Mouse (Mus musculus) neural tube, embryonic 12.5 days (tissue): ENCODE measurements at regions not wholly inside any gene's neighbourhood (a gene's known extent, or its start where the extent isn't known, plus 50 kb on each side); places are given as distances from the start of the nearest gene placed in this dataset.
A peak's percentile ranks its signal among the peaks of the same experiment; 100 is the strongest.

Source experiments
- ATAC-seq: fragments of 200-750 bp; cut with Nextera tagmentation; 2 replicates; pipeline ENCODE4 v1.8.0; 2017; ENCODE audit warnings: low read depth, mild to moderate bottlenecking, moderate TSS enrichment, moderate library complexity; ENCODE audit not compliant: low FRiP score
- H3K27ac ChIP-seq: fragments of 300-500 bp; sonication (generic); 2 replicates; pipeline ENCODE4 v1.5.1; 2016
- H3K27me3 ChIP-seq: fragments of 300-500 bp; sonication (generic); replicated peaks from 2 replicates; pipeline ENCODE4 v1.6.1; 2016; ENCODE audit warnings: mild to moderate bottlenecking
- H3K36me3 ChIP-seq: fragments of 300-500 bp; sonication (generic); 2 replicates; pipeline ENCODE4 v1.6.1; 2016; ENCODE audit warnings: mild to moderate bottlenecking
- H3K4me1 ChIP-seq: fragments of 300-500 bp; sonication (generic); 2 replicates; pipeline ENCODE4 v1.6.1; 2016
- H3K4me2 ChIP-seq: fragments of 300-500 bp; sonication (generic); replicated peaks from 2 replicates; pipeline ENCODE4 v1.6.1; 2016; ENCODE audit warnings: mild to moderate bottlenecking
- H3K4me3 ChIP-seq: fragments of 300-500 bp; sonication (generic); 2 replicates; pipeline ENCODE4 v1.5.1; 2016
- H3K9ac ChIP-seq: fragments of 300-500 bp; sonication (generic); 2 replicates; pipeline ENCODE4 v1.6.1; 2016; ENCODE audit warnings: mild to moderate bottlenecking
- H3K9me3 ChIP-seq: fragments of 300-500 bp; sonication (generic); 2 replicates; pipeline ENCODE4 v1.6.1; 2016; ENCODE audit warnings: mild to moderate bottlenecking
- WGBS: fragments of 180-500 bp; shearing (Covaris S2); methylation state at CpG from one replicate; pipeline ENCODE4 v1.1.7; 2016; 5-methylcytosine and 5-hydroxymethylcytosine counted together

DNA sequence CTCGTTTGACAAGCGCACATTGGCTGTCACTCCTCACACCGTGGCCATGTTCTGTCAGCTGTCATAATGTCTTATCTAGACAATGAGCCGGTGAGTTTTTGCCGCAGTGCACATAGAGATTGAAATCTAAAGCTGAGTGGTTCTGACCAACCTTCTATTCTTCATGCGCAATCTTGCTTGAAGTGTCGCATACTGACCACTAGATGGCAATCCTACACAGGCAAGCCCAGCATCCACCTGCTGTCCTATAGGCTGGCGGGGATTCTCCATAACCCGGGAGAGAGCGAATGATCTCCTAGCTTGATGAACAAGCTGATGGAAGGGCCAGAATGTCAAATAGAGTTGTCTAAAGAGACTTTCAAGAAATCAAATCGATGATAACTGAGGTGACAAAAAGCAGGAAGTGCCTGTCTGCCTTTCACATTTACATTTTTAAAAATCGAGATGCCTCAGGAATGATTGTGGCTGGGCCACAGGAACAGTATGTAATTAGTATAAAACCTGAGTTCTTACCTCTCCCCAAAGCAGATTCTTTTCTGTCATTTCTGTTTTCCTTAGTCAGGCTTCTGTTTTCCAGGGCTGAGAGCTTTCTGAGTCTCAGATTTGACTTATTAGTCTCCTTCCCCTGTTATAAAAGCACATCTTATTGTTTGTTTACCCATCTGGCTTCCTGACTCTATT, 434.4 kb downstream of the Hace1 start:
- Histone ChIP-seq H3K9ac (no peak overlapping the region), H3K36me3 (no peaks in the 10 kb centered on the region), H3K4me2 (no peak overlapping the region), H3K27ac (no peak overlapping the region), H3K4me3 (no peak overlapping the region), H3K4me1 (no peaks in the 10 kb centered on the region), H3K9me3 (no peaks in the 10 kb centered on the region), H3K27me3 (no peaks in the 10 kb centered on the region)
- peak; percentile 92 for ATAC-seq
- WGBS = 29% methylated on average over 12 of the region's 12 CpGs

DNA sequence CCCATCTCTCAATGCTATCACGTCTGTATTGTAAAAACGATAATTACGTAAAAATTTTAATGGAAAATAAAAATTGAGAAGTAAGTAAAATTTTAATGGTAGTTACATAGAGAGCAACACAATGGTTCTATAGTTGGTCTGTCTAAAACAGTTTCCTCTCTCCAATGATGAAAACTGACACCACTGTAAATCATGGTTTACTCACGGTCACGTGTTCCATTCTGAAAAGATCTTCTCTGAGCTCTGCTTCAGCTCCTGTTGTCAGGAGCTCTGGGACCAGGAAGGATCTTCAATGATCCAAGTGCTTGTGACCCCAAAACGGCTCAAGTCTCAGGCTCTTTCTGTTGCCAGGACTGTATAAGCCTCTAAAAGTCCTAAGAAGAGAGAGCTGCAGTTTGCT, 435.0 kb downstream of the Hace1 start:
- H3K9ac ChIP-seq = no peak overlapping the region
- H3K36me3 ChIP-seq = no peaks in the 10 kb centered on the region
- no peaks in the 10 kb centered on the region for H3K4me1 ChIP-seq
- 0 out of 2 replicates have a peak, but pooled peaks have one; percentile 14 for ATAC-seq
- H3K27me3 ChIP-seq = no peaks in the 10 kb centered on the region
- no peak overlapping the region for H3K27ac ChIP-seq
- H3K4me2 ChIP-seq = no peak overlapping the region
- no peaks in the 10 kb centered on the region for H3K9me3 ChIP-seq
- 71% methylated on average over 6 of the region's 6 CpGs for WGBS
- H3K4me3 ChIP-seq = no peak overlapping the region

DNA sequence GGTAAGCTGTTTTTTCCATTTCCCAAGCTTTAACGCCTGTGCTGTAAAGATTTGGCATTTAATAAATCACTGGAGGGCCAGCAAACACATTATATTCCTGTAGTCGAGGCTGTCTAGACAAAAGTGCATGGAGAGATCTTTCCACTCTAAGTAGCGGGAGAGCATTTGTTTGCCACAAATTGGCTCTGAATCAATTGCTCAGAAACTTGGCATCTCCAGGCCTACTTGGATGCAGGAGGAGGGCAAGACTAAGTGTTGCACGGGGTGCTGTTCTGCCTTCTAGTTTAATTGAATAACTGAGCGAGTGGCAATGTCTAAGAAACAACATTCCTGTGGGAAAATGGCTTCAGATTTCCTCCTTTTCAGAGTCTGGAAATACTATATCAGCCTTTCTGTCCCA, 438.7 kb downstream of the Hace1 start:
- 50% methylated on average over 5 of the region's 5 CpGs for WGBS
- Histone ChIP-seq H3K4me2 (no peak overlapping the region), H3K27ac (no peak overlapping the region), H3K36me3 (no peaks in the 10 kb centered on the region), H3K4me3 (no peak overlapping the region), H3K27me3 (no peaks in the 10 kb centered on the region), H3K9ac (no peak overlapping the region), H3K4me1 (no peaks in the 10 kb centered on the region), H3K9me3 (no peaks in the 10 kb centered on the region)
- no peak for ATAC-seq

DNA sequence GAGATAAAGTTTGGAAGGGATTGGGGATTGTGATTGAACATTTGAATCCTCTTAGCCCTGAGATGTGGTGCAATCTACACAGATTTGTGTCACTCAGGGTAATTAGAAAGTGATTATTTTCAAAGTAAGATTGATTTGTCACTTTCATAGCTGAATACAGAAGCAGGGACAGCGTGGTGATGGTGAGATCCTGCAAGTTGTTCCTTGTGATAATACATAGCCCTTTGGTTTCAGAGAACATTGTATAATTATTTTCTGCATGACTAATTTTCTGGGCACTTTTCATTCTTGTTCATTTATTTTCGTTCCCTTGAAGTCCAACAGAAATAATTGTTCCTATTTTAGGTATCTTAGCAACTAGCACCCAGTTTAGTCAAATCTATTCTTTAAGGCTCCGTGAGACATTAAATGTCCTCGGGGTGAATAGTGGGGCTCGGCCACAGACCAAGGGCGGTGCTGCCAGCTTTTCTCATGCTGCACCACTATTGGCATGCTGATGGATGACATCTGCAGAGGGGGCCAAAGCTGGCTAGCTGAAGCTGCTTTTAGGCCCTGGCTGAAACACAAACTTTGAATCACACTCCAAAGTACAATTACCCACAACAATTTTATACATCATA, 468.0 kb downstream of the Hace1 start:
- WGBS = 28% methylated on average over 6 of the region's 6 CpGs
- H3K4me3 ChIP-seq = no peak overlapping the region
- no peak overlapping the region for H3K4me2 ChIP-seq
- H3K4me1 ChIP-seq = peaks cover 3% of the 10 kb centered on the region; the same call in 1 of the 2 replicates
- no peak overlapping the region for H3K27ac ChIP-seq
- no peaks in the 10 kb centered on the region for H3K27me3 ChIP-seq
- no peaks in the 10 kb centered on the region for H3K36me3 ChIP-seq
- no peaks in the 10 kb centered on the region for H3K9me3 ChIP-seq
- H3K9ac ChIP-seq = no peak overlapping the region
- peak; percentile 46; the same call in 1 of the 2 replicates for ATAC-seq

DNA sequence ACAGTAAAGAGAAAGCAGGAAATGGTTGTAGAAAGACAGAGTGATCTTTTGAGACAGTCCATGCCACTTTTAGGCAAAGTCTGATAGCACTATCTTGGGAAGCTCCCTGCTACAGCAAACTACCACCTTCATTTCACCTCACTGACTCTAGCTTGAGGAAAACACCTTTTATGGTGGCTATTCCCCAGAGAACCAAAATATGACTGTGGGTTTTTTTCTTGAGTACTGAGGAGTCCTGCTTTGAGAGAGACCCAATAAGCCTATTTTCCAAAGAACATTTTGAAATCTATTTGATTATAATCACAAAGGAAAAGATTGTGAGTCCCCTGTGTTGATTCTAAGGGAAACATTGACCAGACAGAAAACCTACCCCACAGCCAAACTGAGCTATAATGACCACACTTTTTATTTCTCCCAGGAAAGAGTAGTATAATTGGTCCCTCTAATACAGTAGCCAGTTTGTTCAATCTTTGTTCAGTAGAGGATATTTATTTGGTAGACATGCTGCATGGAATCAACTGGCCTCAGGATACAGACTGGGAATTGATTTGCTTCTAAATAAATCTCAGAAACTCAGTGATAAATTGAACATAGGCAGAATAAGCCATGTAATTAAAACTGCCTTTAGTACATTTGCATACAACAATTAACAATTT, 468.6 kb downstream of the Hace1 start:
- Histone ChIP-seq H3K4me2 (no peak overlapping the region), H3K4me3 (no peak overlapping the region), H3K36me3 (no peaks in the 10 kb centered on the region), H3K4me1 (peaks cover 3% of the 10 kb centered on the region; the same call in 1 of the 2 replicates), H3K27ac (no peak overlapping the region), H3K9me3 (no peaks in the 10 kb centered on the region), H3K9ac (no peak overlapping the region), H3K27me3 (no peaks in the 10 kb centered on the region)
- ATAC-seq = no peak

DNA sequence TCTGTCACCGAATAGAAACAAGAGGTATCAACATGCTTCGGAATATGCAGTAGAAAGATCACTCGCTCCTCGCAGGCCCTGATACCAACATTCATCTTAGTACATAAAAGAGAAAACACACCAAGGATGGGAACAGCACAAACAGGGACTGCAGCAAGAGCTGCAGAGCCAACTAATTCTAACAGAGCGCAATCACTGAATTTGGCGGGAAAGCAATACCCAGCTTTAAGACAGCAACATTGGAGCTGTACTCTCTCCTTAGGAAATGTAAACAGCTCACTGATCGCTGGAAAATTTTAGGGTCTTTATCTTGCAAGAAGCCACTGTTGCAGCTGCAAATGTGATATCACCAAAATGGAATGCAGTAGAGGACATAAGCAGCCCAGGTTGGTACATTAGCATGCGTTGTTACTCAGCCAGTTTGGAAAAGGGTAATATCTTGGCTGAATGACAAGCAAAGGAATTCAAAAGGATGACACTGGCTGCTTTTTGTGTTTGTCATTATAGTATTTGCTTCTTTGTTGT, 469.3 kb downstream of the Hace1 start:
- Histone ChIP-seq H3K9ac (no peak overlapping the region), H3K36me3 (no peaks in the 10 kb centered on the region), H3K4me3 (no peak overlapping the region), H3K4me2 (no peak overlapping the region), H3K27me3 (no peaks in the 10 kb centered on the region), H3K27ac (no peak overlapping the region), H3K4me1 (peaks cover 3% of the 10 kb centered on the region; the same call in 1 of the 2 replicates), H3K9me3 (no peaks in the 10 kb centered on the region)
- WGBS = 80% methylated on average over 8 of the region's 8 CpGs
- 0 out of 2 replicates have a peak, but pooled peaks have one; percentile 32 for ATAC-seq

DNA sequence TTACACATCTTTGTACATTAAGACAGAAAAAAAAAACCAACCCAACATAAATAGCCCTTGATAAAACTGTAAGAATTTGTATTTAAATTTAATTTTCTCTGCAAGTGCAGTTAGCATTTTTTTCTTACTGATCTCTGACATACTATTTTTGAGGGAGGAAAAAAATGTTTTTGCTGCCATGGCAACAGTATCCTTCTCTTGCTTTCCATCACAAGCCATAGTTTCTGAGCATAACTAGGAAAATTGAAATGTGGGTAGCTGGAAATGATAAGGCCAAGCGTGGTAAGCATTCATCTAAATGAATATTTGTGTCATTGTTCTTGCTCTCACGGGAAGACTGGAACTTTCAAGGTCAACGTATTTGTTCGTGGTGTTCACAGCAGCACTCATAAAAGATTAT, 470.0 kb downstream of the Hace1 start:
- H3K4me2 ChIP-seq = no peak overlapping the region
- no peak overlapping the region for H3K9ac ChIP-seq
- no peak overlapping the region for H3K4me3 ChIP-seq
- H3K27ac ChIP-seq = no peak overlapping the region
- WGBS = 53% methylated on average over 4 of the region's 4 CpGs
- no peaks in the 10 kb centered on the region for H3K36me3 ChIP-seq
- peaks cover 3% of the 10 kb centered on the region; the same call in 1 of the 2 replicates for H3K4me1 ChIP-seq
- no peak for ATAC-seq
- no peaks in the 10 kb centered on the region for H3K9me3 ChIP-seq
- H3K27me3 ChIP-seq = no peaks in the 10 kb centered on the region

DNA sequence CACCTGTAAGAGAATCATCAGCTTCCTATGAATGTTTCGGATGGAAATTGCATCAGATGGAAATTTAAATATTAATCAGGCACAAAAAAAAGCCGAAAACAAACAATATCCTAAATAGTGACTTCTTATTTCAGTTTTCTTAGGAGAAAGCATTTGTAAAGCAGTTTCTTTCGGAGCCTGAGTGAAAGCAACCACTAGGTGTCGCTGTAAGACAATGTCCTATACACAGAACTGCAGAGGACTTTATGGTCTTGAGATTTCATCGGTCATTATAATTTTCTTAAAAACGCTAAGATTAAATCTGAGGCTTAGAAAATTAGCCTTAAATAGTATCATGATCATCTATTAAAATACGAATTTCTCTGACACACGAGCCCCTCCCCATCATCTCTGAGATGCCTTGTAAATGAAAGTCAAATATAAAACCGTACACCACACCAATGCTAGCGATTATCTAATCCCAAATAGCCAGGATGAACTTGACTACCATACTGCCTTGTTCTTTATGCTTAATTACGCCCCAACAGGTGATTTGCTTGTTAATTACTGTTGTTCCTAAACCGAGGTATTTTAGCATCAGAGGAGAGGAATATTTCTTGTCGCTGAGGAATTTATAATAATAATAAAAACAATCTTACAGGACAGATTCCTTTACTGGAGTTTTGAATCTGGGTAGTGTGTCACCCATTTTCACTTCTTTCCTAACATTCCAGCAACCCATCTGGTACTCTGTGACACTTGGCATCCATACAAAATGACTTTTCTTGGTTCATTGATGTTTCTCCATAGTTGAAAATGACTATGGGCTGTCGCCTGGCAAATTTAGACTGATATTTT, 480.0 kb downstream of the Hace1 start:
- H3K4me1 ChIP-seq = no peaks in the 10 kb centered on the region
- H3K9me3 ChIP-seq = no peaks in the 10 kb centered on the region
- no peak overlapping the region for H3K27ac ChIP-seq
- ATAC-seq = no peak
- H3K36me3 ChIP-seq = no peaks in the 10 kb centered on the region
- WGBS = 39% methylated on average over 14 of the region's 14 CpGs
- H3K4me2 ChIP-seq = no peak overlapping the region
- H3K27me3 ChIP-seq = no peaks in the 10 kb centered on the region
- no peak overlapping the region for H3K4me3 ChIP-seq
- no peak overlapping the region for H3K9ac ChIP-seq

DNA sequence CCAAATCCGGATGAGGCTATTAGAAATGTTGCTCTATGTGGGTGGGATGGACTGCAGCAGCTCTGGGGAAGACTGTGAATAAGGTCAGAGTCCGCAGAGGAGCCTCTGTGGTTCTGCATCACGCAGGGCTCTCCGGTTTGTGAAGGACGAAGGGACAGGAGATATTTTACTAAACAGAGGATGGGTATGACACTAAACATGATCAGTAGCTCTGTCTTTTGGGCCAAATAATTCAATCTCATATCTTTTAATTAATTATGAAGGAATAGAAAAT, 480.5 kb downstream of the Hace1 start:
- Histone ChIP-seq H3K9me3 (no peaks in the 10 kb centered on the region), H3K4me1 (no peaks in the 10 kb centered on the region), H3K4me2 (no peak overlapping the region), H3K27ac (no peak overlapping the region), H3K36me3 (no peaks in the 10 kb centered on the region), H3K27me3 (no peaks in the 10 kb centered on the region), H3K4me3 (no peak overlapping the region), H3K9ac (no peak overlapping the region)
- ATAC-seq = no peak
- 83% methylated on average over 5 of the region's 5 CpGs for WGBS

DNA sequence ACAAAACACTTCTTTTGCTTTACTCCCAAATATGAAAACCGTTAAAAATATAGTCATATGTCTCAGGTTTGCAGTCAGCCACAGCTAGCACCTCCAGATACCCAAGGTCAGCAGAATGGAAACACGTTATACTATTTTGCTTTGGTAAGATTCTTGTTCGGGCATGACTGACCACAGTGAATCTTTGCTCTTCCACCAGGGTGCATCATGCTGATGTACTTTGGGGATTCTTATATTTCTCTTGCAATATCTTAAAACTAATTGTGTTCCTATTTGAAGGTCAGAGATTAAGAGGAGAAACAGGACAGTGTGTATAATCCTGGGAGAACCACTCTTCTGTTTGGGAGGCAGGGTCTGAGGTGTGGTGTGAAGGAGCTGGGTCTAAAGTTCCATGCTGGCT, 481.7 kb downstream of the Hace1 start:
- H3K4me2 ChIP-seq = no peak overlapping the region
- H3K9me3 ChIP-seq = no peaks in the 10 kb centered on the region
- H3K9ac ChIP-seq = no peak overlapping the region
- H3K27me3 ChIP-seq = no peaks in the 10 kb centered on the region
- WGBS = 77% methylated on average over 3 of the region's 3 CpGs
- H3K36me3 ChIP-seq = no peaks in the 10 kb centered on the region
- H3K4me3 ChIP-seq = no peak overlapping the region
- no peak for ATAC-seq
- no peaks in the 10 kb centered on the region for H3K4me1 ChIP-seq
- no peak overlapping the region for H3K27ac ChIP-seq

DNA sequence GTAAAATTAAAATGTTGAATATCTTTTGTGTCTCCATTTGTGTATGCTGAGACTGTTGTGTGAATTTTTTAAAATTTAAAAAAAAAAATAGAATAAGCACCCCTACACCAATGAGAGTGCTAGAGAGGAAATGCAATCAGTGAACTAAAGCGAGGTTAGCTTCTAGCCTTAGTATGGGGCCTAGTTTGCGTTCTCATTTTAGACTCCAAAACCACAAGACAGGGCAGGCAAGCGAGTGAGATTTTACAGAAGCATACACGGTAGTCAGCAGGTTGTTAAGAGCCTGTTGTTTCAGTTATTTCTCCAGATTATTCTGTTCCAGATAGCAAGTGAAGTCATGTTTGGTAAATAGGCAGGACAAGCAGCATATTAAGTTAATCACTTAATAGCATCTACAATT, 486.2 kb downstream of the Hace1 start:
- Histone ChIP-seq H3K4me1 (no peaks in the 10 kb centered on the region), H3K27me3 (no peaks in the 10 kb centered on the region), H3K9ac (no peak overlapping the region), H3K27ac (no peak overlapping the region), H3K9me3 (no peaks in the 10 kb centered on the region), H3K4me2 (no peak overlapping the region), H3K4me3 (no peak overlapping the region), H3K36me3 (no peaks in the 10 kb centered on the region)
- no peak for ATAC-seq
- 93% methylated on average over 4 of the region's 4 CpGs for WGBS

DNA sequence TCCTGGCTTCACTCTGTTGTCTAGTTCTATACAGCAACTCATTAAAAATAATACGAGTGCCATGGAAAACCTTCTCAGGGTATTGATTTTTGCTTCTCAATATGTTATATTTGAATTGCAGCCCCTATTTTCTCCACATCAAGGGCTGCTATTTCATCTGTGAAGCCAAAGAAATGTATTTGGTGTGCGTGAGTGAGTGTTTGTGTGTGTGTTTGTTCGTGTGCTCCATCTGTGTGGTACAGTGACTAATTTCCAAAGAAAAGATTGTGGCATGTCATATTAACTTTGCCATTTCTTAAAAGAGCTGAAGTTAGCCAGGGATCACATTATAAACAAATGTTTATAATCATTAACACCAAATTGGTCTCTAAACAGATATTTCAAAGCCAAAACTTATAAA, 493.1 kb downstream of the Hace1 start:
- no peak for ATAC-seq
- Histone ChIP-seq H3K9me3 (no peaks in the 10 kb centered on the region), H3K4me2 (no peak overlapping the region), H3K27me3 (no peaks in the 10 kb centered on the region), H3K4me1 (peaks cover 4% of the 10 kb centered on the region; the same call in 1 of the 2 replicates), H3K4me3 (no peak overlapping the region), H3K36me3 (no peaks in the 10 kb centered on the region), H3K9ac (no peak overlapping the region), H3K27ac (no peak overlapping the region)
- WGBS = 83% methylated on average over 3 of the region's 3 CpGs
